Mouse (Mus musculus): Measurements from ENCODE around the gene Dpp4.

DNA sequence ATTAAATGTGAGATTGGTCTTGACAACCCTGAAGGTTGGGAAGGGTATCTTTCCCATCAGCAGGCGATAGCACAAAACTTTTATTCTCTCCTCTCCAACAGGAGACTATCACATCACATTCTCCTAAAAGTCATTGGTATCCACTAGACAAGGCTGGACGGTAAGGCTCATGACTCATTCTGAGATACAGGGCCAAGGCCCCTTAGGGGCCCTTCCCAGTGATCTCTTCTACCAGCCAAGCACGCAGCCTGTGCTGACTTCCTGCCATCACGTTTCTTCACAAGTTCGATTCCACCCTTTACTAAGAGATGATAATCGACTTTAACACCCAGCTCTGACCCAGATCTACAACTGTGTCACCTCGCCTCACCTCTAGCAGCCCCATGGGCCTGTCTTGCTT is 74.9 kb downstream of the Dpp4 start:
- TF ChIP-seq CTCF (IDR thresholded peaks at IDR 0.05) (no peak), EP300 (IDR thresholded peaks at IDR 0.05) (no peak)
